Mouse (Mus musculus) cerebellum, adult 2 months (tissue): ENCODE results near the gene Tmprss6. TPM values are rescaled to one million over a fixed set of nuclear protein-coding genes. Genes with fewer than 3 reads are reported as not detected.

Experiments used
- DNase-seq, 2 experiments: peaks; one replicate each; pipeline ENCODE4 v3.0.0; 2021
- H3K27ac ChIP-seq: fragments of 200-500 bp; 2 replicates; pipeline ENCODE4 v1.5.1; 2012; ENCODE audit warnings: low read length, control low read depth, inconsistent platforms; ENCODE audit not compliant: insufficient read depth
- H3K27me3 ChIP-seq: fragments of 200-500 bp; 2 replicates; pipeline ENCODE4 v1.6.1; 2012; ENCODE audit warnings: inconsistent platforms, mild to moderate bottlenecking, low read length, moderate library complexity; ENCODE audit not compliant: control insufficient read depth, insufficient read depth
- H3K4me1 ChIP-seq: fragments of 200-500 bp; 2 replicates; pipeline ENCODE4 v1.6.1; 2011; ENCODE audit warnings: low read length; ENCODE audit not compliant: control insufficient read depth, insufficient read depth
- H3K4me3 ChIP-seq: fragments of 200-500 bp; replicated peaks from 2 replicates; pipeline ENCODE3; 2011; ENCODE audit warnings: mild to moderate bottlenecking, low read depth, low read length, control low read depth; ENCODE audit not compliant: insufficient read depth
- CTCF ChIP-seq: fragments of 200-500 bp; IDR thresholded peaks from 2 replicates; pipeline ENCODE4 v1.5.1; 2011; ENCODE audit warnings: low read depth, mild to moderate bottlenecking, control low read depth, low read length, moderate library complexity, borderline replicate concordance; ENCODE audit not compliant: insufficient read depth
- POLR2A ChIP-seq: fragments of 200-500 bp; IDR thresholded peaks from 2 replicates; pipeline ENCODE4 v1.6.1; 2011; ENCODE audit warnings: low read length, control low read depth, borderline replicate concordance; ENCODE audit not compliant: insufficient read depth
- WGBS: fragments of 180-500 bp; shearing (Covaris S2); methylation state at CpG from one replicate; pipeline ENCODE4 v1.1.7; 2018; 5-methylcytosine and 5-hydroxymethylcytosine counted together
- polyA plus RNA-seq: library from polyadenylated mRNA; depleted of rRNA; stranded (reverse); fragments of >200 nt; gene quantifications from 2 replicates; pipeline ENCODE4 v1.2.3, GENCODE M21; 2012; rRNA removed

Tmprss6 gene
- polyA plus RNA-seq, 1 experiment, result 0.08 TPM

DNA sequence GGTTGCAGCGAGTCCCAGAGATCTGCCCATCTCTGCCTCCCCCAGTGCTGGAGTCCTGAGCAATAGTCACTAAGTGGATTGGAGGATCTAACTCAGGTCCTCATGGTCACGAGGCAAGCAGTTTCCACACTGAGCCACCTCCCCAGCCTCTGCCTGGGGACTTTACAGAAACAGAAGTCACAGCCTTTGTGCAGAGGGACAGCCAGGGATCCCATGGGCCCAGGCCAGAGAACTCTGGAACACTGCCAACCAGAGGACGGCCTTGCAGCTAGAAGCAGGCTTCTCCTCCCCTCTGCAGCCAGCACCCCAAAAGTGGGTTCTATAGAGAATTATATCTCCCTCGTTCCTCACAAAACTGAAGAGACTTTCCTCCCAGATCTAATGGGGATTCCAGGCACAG, 66.5 kb downstream of the Tmprss6 start:
- no peaks in the 10 kb centered on the region for H3K27me3 ChIP-seq
- H3K4me3 ChIP-seq, result no peak overlapping the region
- no peak overlapping the region; the same call in 1 of the 2 replicates for H3K27ac ChIP-seq
- no peak for TF ChIP-seq POLR2A
- TF ChIP-seq CTCF, result no peak
- 34% methylated on average over 4 of the region's 4 CpGs for WGBS
- peak; percentile 62 to 69 for DNase-seq
- H3K4me1 ChIP-seq, result peaks cover 3% of the 10 kb centered on the region; the same call in 1 of the 2 replicates

DNA sequence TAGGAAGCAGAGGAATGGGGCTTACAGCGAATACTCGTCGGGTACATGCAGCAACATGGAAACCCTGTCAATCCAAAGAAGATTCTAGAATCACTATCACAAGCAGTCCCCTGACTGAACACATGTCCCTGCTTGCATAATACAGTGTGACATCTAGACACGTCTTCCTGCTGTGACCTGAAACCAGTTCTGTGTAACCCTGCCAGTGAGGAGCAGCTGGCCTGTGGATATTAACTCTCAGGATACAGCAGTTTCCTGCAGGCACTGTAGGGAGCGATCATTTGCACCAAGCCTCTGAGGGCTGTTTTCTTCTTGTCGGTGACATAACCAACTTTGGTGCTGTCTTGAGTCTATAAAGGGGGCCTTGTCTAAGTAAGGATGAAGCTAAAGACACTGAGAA, 67.1 kb downstream of the Tmprss6 start:
- H3K27me3 ChIP-seq, result no peaks in the 10 kb centered on the region
- TF ChIP-seq POLR2A (no peak), CTCF (no peak)
- H3K4me3 ChIP-seq, result no peak overlapping the region
- peaks cover 3% of the 10 kb centered on the region; the same call in 1 of the 2 replicates for H3K4me1 ChIP-seq
- WGBS, result 53% methylated on average over 6 of the region's 6 CpGs
- H3K27ac ChIP-seq, result no peak overlapping the region
- no peak for DNase-seq

DNA sequence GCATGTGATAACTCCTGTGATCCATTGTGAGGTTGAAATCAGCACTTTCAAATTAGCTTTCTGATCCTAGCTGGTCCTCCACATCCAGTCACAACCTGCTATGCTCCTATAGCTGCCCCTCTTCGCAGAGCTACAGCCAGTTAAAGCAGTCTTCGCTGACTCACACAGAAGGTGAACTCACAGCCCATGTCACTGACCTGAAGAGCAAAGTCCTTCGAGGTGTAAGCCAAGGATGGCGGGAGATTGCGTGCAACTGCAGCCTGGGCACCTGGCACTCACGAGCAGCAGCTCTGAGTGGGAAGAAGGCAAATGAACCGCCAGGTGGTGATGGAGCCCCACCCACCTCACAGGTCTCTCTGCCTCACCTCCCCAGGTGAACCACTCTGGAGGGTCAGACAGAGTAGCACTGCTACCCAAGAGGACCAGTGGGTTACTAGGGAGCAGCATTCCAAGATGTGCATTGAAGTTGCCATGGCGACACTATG, 72.9 kb downstream of the Tmprss6 start, which contains the start of gene Tex33:
TSS of gene Tex33 (minus strand) at position 435 of the 485 bp plus-strand sequence.
- Histone ChIP-seq H3K4me3 (no peak within 1 kb of the TSS), H3K27me3 (no peaks in the 10 kb centered on the region), H3K27ac (no peak within 1 kb of the TSS), H3K4me1 (peaks cover under 1% of the 10 kb centered on the region; the same call in 1 of the 2 replicates)
- TF ChIP-seq CTCF, result no peak
- 91% methylated on average over 8 of the region's 8 CpGs for WGBS
- DNase-seq, result no peak

DNA sequence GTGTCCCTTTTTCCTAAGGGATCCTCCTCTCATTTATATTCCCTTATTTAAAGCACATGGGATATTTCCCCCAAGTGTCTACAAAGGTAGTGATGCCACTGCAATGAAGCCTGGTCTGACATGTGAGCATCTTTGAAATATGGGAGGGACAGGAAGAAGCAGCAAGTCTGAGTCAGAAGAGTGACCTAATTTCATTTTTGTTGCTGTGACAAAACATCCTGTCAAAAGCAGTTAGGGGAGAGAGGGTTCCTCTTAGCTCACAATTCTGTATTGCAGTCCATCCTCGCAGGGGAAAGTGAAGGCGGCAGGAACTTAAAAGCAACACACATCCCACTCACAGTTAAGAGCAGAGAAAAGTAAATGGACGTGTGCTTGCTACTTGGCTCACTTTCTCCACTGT, 77.6 kb downstream of the Tmprss6 start:
- WGBS, result 93% methylated on average over 3 of the region's 3 CpGs
- TF ChIP-seq POLR2A, result no peak
- TF ChIP-seq CTCF, result no peak
- Histone ChIP-seq H3K27ac (no peak overlapping the region), H3K27me3 (no peaks in the 10 kb centered on the region), H3K4me1 (peaks cover 11% of the 10 kb centered on the region), H3K4me3 (no peak overlapping the region)
- no peak for DNase-seq

Other genes starting within 250 kb of the Tmprss6 start
- gene Ncf4, start 223.8 kb downstream of the Tmprss6 start, polyA plus RNA-seq, result 0.77 and 0.84 TPM in 2 replicates
- 0.20 and 0.24 TPM in 2 replicates for gene Csf2rb2, start 162.9 kb downstream of the Tmprss6 start, polyA plus RNA-seq
- 0.30 and 0.33 TPM in 2 replicates for gene Csf2rb, start 142.9 kb downstream of the Tmprss6 start, polyA plus RNA-seq
- gene Tex33, start 72.7 kb downstream of the Tmprss6 start, polyA plus RNA-seq, result 0.13 TPM in 1 of 2 replicates, not detected in the other
- gene Tst, start 62.7 kb downstream of the Tmprss6 start, polyA plus RNA-seq, result 84.3 and 86.1 TPM in 2 replicates
- 67.2 and 68.4 TPM in 2 replicates for gene Mpst, start 62.2 kb downstream of the Tmprss6 start, polyA plus RNA-seq
- gene Kctd17, start 40.1 kb downstream of the Tmprss6 start, polyA plus RNA-seq, result 316 and 321 TPM in 2 replicates
- gene Il2rb, start 26.6 kb upstream of the Tmprss6 start, polyA plus RNA-seq, result 0.10 and 0.25 TPM in 2 replicates
- gene C1qtnf6, start 62.8 kb upstream of the Tmprss6 start, polyA plus RNA-seq, result 3.1 and 3.5 TPM in 2 replicates
- gene Sstr3, start 76.1 kb upstream of the Tmprss6 start, polyA plus RNA-seq, result 9.8 and 12.1 TPM in 2 replicates
- gene Rac2, start 104.1 kb upstream of the Tmprss6 start, polyA plus RNA-seq, result 1.4 and 1.8 TPM in 2 replicates
- gene Cyth4, start 128.4 kb upstream of the Tmprss6 start, polyA plus RNA-seq, result 3.8 and 4.6 TPM in 2 replicates